Mouse (Mus musculus): ENCODE measurements at regions not wholly inside any gene's neighbourhood (a gene's known extent, or its start where the extent isn't known, plus 50 kb on each side); places are given as distances from the start of the nearest gene placed in this dataset.

- H3K36me3 ChIP-seq (ENCODE audit: control insufficient read depth, insufficient read depth, low read length, poor library complexity, severe bottlenecking) = no peaks in the 10 kb centered on the region
- no peak for DNase-seq (ENCODE audit: low read depth, low spot score)
- H3K27me3 ChIP-seq (ENCODE audit: control insufficient read depth, insufficient read depth, low read length, poor library complexity, severe bottlenecking) = no peaks in the 10 kb centered on the region
Observed at GRCm38 (mm10) chr14:45714311-45714710, 56.4 kb upstream of the Ddhd1 start.

- Histone ChIP-seq H3K27me3 (ENCODE audit: control insufficient read depth, insufficient read depth, low read length, poor library complexity, severe bottlenecking) (no peaks in the 10 kb centered on the region), H3K36me3 (ENCODE audit: control insufficient read depth, insufficient read depth, low read length, poor library complexity, severe bottlenecking) (no peaks in the 10 kb centered on the region)
- no peak for DNase-seq (ENCODE audit: low read depth, low spot score)
Observed at GRCm38 (mm10) chr14:45714786-45715185, 56.8 kb upstream of the Ddhd1 start.

DNA sequence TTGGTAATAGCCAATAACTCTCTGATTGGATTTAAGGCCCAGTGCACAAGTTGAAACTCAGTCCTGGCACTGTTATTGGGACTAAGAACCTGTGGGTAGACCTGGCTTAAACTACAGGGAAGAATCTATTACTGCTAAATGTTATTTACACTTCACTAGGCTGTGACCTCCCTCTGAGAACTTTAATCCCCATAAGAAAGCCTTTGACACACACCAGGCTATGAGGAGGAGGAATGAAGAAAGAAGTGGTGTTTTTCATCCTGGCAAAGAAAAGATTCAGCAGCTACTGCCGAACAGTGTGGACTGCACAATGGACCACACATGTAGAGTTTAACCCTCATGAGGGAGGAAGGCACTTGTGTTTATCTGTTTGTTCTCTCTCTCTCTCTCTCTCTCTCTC is 58.2 kb upstream of the Ddhd1 start:
- no peak for DNase-seq (ENCODE audit: low read depth, low spot score)
- Histone ChIP-seq H3K36me3 (ENCODE audit: control insufficient read depth, insufficient read depth, low read length, poor library complexity, severe bottlenecking) (no peaks in the 10 kb centered on the region), H3K27me3 (ENCODE audit: control insufficient read depth, insufficient read depth, low read length, poor library complexity, severe bottlenecking) (no peaks in the 10 kb centered on the region)

DNA sequence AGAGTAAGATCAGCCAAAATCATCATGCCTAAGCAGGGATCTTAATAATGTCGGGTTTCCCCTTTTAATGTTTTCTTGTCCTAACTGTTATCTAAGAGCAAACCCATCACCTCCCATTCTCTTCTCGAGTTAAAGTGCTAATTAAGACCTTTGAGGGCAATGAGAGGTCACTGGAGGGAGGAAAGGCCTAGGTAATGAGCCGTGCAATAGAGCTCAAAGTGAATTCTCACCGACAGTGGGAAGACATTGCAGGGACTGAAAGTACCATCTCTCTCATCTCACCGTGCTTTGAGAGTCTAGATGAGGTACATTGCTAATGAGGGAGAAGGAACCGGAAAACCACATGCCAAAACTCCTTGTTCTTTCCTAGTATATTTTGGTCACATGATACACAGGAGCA is 64.9 kb upstream of the Ddhd1 start:
- Histone ChIP-seq H3K27me3 (ENCODE audit: control insufficient read depth, insufficient read depth, low read length, poor library complexity, severe bottlenecking) (no peaks in the 10 kb centered on the region), H3K36me3 (ENCODE audit: control insufficient read depth, insufficient read depth, low read length, poor library complexity, severe bottlenecking) (no peaks in the 10 kb centered on the region)
- no peak for DNase-seq (ENCODE audit: low read depth, low spot score)

DNA sequence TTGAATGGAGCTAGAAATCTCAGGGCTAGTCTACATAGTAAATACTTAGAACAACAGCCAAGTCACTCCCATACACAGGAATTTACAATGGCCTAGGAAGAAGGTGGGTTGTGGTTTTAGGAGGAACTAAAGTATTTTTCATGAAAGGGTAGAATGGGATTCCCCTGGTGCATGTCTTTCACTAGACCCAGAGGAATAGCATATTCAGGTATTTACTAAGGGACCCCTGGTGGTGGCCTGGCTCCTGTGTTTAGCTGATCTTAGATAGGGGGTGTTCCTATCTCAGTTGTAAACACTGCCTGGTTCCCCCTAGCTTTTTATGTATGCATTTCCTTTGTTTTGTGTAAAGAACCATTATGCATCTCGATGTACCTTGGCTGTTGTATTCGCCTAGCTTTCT is 66.4 kb upstream of the Ddhd1 start:
- Histone ChIP-seq H3K27me3 (ENCODE audit: control insufficient read depth, insufficient read depth, low read length, poor library complexity, severe bottlenecking) (no peaks in the 10 kb centered on the region), H3K36me3 (ENCODE audit: control insufficient read depth, insufficient read depth, low read length, poor library complexity, severe bottlenecking) (no peaks in the 10 kb centered on the region)
- no peak for DNase-seq (ENCODE audit: low read depth, low spot score)

- Histone ChIP-seq H3K36me3 (ENCODE audit: control insufficient read depth, insufficient read depth, low read length, poor library complexity, severe bottlenecking) (no peaks in the 10 kb centered on the region), H3K27me3 (ENCODE audit: control insufficient read depth, insufficient read depth, low read length, poor library complexity, severe bottlenecking) (no peaks in the 10 kb centered on the region)
- DNase-seq (ENCODE audit: low read depth, low spot score) = no peak
Observed at GRCm38 (mm10) chr14:45734530-45735410, 76.8 kb upstream of the Ddhd1 start.

GRCm38 (mm10) chr14:45737966-45738365 is 80.0 kb upstream of the Ddhd1 start:
- H3K27me3 ChIP-seq (ENCODE audit: control insufficient read depth, insufficient read depth, low read length, poor library complexity, severe bottlenecking) = no peaks in the 10 kb centered on the region
- DNase-seq (ENCODE audit: low read depth, low spot score) = no peak
- no peaks in the 10 kb centered on the region for H3K36me3 ChIP-seq (ENCODE audit: control insufficient read depth, insufficient read depth, low read length, poor library complexity, severe bottlenecking)

DNA sequence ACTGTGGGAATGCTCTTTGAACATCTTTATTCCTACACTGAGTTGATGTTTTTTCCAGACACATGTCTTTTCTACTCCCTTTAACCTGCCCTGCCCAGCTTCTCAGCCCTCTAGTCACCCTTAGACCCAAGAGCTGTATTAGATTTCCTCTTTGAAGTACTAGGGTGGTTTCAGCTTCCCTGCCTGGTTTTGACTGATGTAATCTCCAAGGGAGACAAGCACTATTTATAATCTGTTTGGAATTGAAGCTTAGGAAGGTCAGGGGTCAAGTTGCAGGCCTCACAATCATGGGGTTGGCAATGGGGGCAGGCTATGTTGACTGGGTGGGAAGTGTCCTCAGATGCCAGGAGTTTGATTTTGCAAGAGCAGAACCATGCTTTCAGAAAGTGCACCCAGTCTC is 81.7 kb upstream of the Ddhd1 start:
- Histone ChIP-seq H3K36me3 (ENCODE audit: control insufficient read depth, insufficient read depth, low read length, poor library complexity, severe bottlenecking) (no peaks in the 10 kb centered on the region), H3K27me3 (ENCODE audit: control insufficient read depth, insufficient read depth, low read length, poor library complexity, severe bottlenecking) (no peaks in the 10 kb centered on the region)
- no peak for DNase-seq (ENCODE audit: low read depth, low spot score)

DNA sequence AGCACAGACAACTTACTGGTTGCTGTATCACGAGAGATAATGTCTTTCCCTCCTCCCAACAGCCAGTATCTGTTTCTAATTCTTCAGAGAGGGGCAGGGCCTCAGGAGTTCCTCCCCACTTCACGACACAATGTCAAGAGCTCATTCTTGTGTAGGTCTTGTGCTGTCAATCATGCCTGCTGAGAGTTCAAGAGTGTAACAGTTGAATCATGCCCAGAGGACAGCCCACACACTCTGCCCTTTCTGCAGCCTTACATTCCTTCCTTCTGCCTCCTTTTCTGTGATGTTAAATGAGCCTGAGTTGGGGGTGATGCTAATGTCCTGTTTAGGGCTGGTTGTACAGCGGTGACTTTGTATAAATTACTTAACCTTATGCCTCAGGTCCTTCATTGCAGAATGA is 82.7 kb upstream of the Ddhd1 start:
- DNase-seq (ENCODE audit: low read depth, low spot score) = no peak
- Histone ChIP-seq H3K36me3 (ENCODE audit: control insufficient read depth, insufficient read depth, low read length, poor library complexity, severe bottlenecking) (no peaks in the 10 kb centered on the region), H3K27me3 (ENCODE audit: control insufficient read depth, insufficient read depth, low read length, poor library complexity, severe bottlenecking) (no peaks in the 10 kb centered on the region)

DNA sequence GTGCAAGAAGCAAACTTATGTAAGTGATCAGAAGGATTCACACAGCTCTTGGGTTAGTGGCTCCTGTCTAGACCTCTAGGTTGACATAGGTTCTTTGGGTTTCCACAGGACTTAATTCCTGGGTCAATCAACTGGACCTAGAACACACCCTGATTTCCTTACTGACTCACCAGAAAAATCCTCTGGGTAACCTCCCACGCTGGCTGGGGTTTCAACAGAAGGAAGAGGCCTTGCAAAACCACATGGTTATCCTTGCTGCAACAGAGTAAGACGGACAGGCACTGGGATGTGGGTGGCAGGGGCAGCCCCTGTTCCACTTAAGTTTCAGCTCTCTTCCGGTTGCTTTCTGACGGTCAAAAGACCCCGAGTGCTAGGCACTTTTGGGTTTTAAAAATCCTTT is 88.2 kb upstream of the Ddhd1 start:
- no peak for DNase-seq (ENCODE audit: low read depth, low spot score)
- no peaks in the 10 kb centered on the region for H3K27me3 ChIP-seq (ENCODE audit: control insufficient read depth, insufficient read depth, low read length, poor library complexity, severe bottlenecking)
- H3K36me3 ChIP-seq (ENCODE audit: control insufficient read depth, insufficient read depth, low read length, poor library complexity, severe bottlenecking) = no peaks in the 10 kb centered on the region

GRCm38 (mm10) chr14:45757376-45757775 is 99.4 kb upstream of the Ddhd1 start:
- no peaks in the 10 kb centered on the region for H3K36me3 ChIP-seq (ENCODE audit: control insufficient read depth, insufficient read depth, low read length, poor library complexity, severe bottlenecking)
- no peaks in the 10 kb centered on the region for H3K27me3 ChIP-seq (ENCODE audit: control insufficient read depth, insufficient read depth, low read length, poor library complexity, severe bottlenecking)
- no peak for DNase-seq (ENCODE audit: low read depth, low spot score)

DNA sequence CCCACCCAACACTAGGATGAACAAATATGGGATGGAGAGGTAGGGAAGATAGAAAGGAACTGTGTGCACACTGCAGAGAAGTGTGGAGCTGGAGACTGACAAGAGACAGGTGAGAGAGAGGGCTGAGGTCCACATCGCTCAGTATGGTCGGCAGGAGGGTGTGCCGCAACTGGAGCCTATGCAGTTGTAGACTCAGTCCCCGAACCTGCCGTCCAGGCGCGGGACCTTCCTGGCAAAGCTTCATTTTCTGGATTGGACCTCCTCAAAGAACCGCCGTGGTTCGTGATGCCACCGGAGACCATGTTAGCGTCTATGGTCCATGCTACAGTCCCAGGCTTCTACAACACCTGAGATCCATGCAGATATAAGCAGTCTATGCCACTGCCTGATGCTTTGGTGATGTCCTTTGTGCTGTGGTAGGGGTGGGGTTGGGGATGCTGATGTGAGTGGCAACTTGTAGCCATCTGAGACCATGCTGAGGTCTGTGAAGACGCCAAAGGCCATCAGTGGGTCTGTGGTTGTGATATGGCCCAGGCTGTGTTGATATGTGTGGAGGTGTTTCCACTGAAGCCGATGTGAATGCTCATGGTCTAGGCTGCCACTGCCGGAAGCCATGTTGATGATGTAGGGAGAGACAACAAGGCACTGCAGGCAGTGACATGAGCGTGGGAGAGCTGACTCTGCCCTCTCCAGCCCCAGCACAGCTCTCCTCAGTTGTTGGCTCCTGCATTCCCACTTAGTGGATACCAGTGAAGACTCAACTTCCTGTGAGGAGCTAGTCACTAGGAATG is 103.1 kb upstream of the Ddhd1 start:
- H3K36me3 ChIP-seq (ENCODE audit: control insufficient read depth, insufficient read depth, low read length, poor library complexity, severe bottlenecking) = no peaks in the 10 kb centered on the region
- no peak for DNase-seq (ENCODE audit: low read depth, low spot score)
- no peaks in the 10 kb centered on the region for H3K27me3 ChIP-seq (ENCODE audit: control insufficient read depth, insufficient read depth, low read length, poor library complexity, severe bottlenecking)

GRCm38 (mm10) chr14:45764231-45764630 is 106.3 kb upstream of the Ddhd1 start:
- DNase-seq (ENCODE audit: low read depth, low spot score) = no peak
- H3K36me3 ChIP-seq (ENCODE audit: control insufficient read depth, insufficient read depth, low read length, poor library complexity, severe bottlenecking) = no peaks in the 10 kb centered on the region
- no peaks in the 10 kb centered on the region for H3K27me3 ChIP-seq (ENCODE audit: control insufficient read depth, insufficient read depth, low read length, poor library complexity, severe bottlenecking)

GRCm38 (mm10) chr14:45766582-45766981 is 108.6 kb upstream of the Ddhd1 start:
- Histone ChIP-seq H3K36me3 (ENCODE audit: control insufficient read depth, insufficient read depth, low read length, poor library complexity, severe bottlenecking) (no peaks in the 10 kb centered on the region), H3K27me3 (ENCODE audit: control insufficient read depth, insufficient read depth, low read length, poor library complexity, severe bottlenecking) (no peaks in the 10 kb centered on the region)
- DNase-seq (ENCODE audit: low read depth, low spot score) = no peak

- H3K36me3 ChIP-seq (ENCODE audit: control insufficient read depth, insufficient read depth, low read length, poor library complexity, severe bottlenecking) = no peaks in the 10 kb centered on the region
Observed at GRCm38 (mm10) chr14:45772665-45773277, 114.8 kb upstream of the Ddhd1 start.

More at GRCm38 (mm10) chr14:45772665-45773277, 114.8 kb upstream of the Ddhd1 start:
- peak; percentile 4 for DNase-seq (ENCODE audit: low read depth, low spot score)
- no peaks in the 10 kb centered on the region for H3K27me3 ChIP-seq (ENCODE audit: control insufficient read depth, insufficient read depth, low read length, poor library complexity, severe bottlenecking)
